Mouse (Mus musculus) spleen, adult 2 months (tissue): ENCODE measurements around the gene Cblc.

Experiments
- CTCF ChIP-seq: fragments of 200-500 bp; IDR thresholded peaks from 2 replicates; pipeline ENCODE4 v1.5.1; 2011; ENCODE audit warnings: mild to moderate bottlenecking, inconsistent platforms; ENCODE audit not compliant: insufficient read depth, insufficient read length, insufficient replicate concordance; ENCODE audit errors: extremely low read depth
- POLR2A ChIP-seq: fragments of 200-500 bp; IDR thresholded peaks from 2 replicates; pipeline ENCODE4 v1.6.1; 2011; ENCODE audit warnings: low read depth, low read length, inconsistent platforms

DNA sequence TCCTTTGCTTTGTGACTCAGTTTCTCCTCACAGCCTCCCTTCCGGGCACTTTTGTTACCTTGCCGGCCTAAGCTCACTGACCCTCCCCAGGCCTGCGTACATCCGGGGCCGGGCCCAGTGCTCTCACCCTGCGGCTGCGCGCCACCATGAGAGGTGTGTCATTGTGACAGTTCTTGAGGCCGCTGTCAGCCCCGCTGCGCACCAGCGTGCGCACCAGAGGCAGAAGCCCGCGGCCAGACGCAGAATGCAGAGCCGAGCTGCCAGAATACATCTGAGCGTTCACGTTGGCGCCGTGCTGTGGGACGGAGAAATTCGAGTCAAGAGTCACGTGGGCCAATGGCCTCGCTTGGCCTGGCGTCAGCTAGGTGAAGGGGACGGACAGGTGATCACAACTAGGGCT lies 12.8 kb upstream of the Cblc start:
- TF ChIP-seq CTCF (no peak), POLR2A (no peak)
